Mouse (Mus musculus) cortical plate, adult 2 months (tissue): ENCODE measurements around the gene Wnk1.

Source experiments
- CTCF ChIP-seq: fragments of 200-500 bp; IDR thresholded peaks from 2 replicates; pipeline ENCODE4 v1.5.1; 2011; ENCODE audit warnings: mild to moderate bottlenecking, control low read depth, low read length; ENCODE audit not compliant: insufficient read depth; ENCODE audit errors: extremely low read depth
- POLR2A ChIP-seq: fragments of 200-500 bp; IDR thresholded peaks from 2 replicates; pipeline ENCODE4 v1.6.1; 2011; ENCODE audit warnings: mild to moderate bottlenecking, low read length, control low read depth; ENCODE audit not compliant: insufficient read depth; ENCODE audit errors: extremely low read depth

DNA sequence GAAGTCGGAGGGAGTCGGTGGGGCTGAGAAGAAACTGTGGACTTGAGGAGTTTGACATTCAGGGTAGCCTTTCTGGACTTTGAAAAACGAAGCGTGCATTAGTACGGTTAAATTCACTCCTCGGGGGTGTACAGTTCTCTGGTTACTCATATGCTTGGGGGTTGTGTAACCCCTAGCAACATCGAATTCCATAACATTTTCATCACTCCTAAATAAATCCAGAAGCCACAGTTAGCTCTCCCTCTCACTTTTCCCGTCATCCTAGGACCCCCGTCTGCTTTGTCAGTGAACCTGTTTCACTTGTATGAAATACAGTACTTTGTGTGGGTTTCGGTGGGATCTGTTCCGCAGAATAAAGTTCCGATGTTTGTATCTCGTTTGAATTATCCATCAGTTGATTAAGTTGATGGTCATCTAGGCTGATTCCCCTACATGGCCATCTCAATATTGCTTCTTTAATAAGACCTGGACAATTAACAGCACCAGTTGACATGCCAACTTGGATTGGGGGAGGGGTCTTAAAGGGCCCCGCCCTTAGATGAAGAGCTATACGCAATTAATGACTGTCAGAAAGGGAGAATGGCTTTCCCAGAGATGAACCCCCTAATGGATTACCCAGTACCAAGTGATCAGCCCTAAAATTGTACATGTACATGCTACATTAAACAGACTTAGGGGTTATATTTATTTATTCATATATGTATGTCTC lies 135.2 kb downstream of the Wnk1 start:
- no peak for TF ChIP-seq CTCF
- no peak for TF ChIP-seq POLR2A
